Mouse (Mus musculus): ENCODE measurements around the gene Soga1. TPM values are rescaled to one million over a fixed set of nuclear protein-coding genes. Genes with fewer than 3 reads are reported as not detected.
A peak's percentile ranks its signal among the peaks of the same experiment; 100 is the strongest.

Soga1 gene
- polyA plus RNA-seq, 1 experiment from 2014 or later: 5.9 TPM

GRCm38 (mm10) chr2:157063241-157063700 lies 15.8 kb downstream of the Soga1 start:
- H3K4me3 ChIP-seq (ENCODE audit: low read depth, low read length): no peak overlapping the region
- no peaks in the 10 kb centered on the region for H3K9me3 ChIP-seq (replicated peaks; ENCODE audit: control insufficient read depth, low read length)
- 79% methylated on average over 4 of the region's 4 CpGs for WGBS
- peaks cover 24% of the 10 kb centered on the region for H3K4me1 ChIP-seq (ENCODE audit: control insufficient read depth, insufficient read depth, low read length)
- ATAC-seq: peak; percentile 4; the same call in 1 of the 2 replicates
- no peaks in the 10 kb centered on the region for H3K27me3 ChIP-seq (replicated peaks; ENCODE audit: control insufficient read depth, insufficient read depth, low read length)
- 0 out of 2 replicates have a peak overlapping the region, but pooled peaks have one; percentile 32 for H3K9ac ChIP-seq (ENCODE audit: low read length)
- peak overlapping the region; percentile 72 for H3K27ac ChIP-seq (ENCODE audit: low read depth, low read length)
- no peak overlapping the region for H3K4me2 ChIP-seq (ENCODE audit: low read length)
- peak; percentile 57 for DNase-seq (ENCODE audit: low spot score)
- peaks cover 25% of the 10 kb centered on the region for H3K36me3 ChIP-seq (ENCODE audit: control insufficient read depth, insufficient read depth, low read length)

GRCm38 (mm10) chr2:157060557-157061305 lies 18.3 kb downstream of the Soga1 start:
- H3K9ac ChIP-seq (ENCODE audit: low read length): no peak overlapping the region
- WGBS: 90% methylated on average over 11 of the region's 11 CpGs
- no peak overlapping the region for H3K4me3 ChIP-seq (ENCODE audit: low read depth, low read length)
- H3K27ac ChIP-seq (ENCODE audit: low read depth, low read length): no peak overlapping the region
- no peaks in the 10 kb centered on the region for H3K9me3 ChIP-seq (replicated peaks; ENCODE audit: control insufficient read depth, low read length)
- H3K4me2 ChIP-seq (ENCODE audit: low read length): no peak overlapping the region
- ATAC-seq (no peak), DNase-seq (ENCODE audit: low spot score) (no peak)
- H3K27me3 ChIP-seq (replicated peaks; ENCODE audit: control insufficient read depth, insufficient read depth, low read length): no peaks in the 10 kb centered on the region
- H3K36me3 ChIP-seq (ENCODE audit: control insufficient read depth, insufficient read depth, low read length): peaks cover 34% of the 10 kb centered on the region
- H3K4me1 ChIP-seq (ENCODE audit: control insufficient read depth, insufficient read depth, low read length): peaks cover 31% of the 10 kb centered on the region

GRCm38 (mm10) chr2:157060037-157060436 lies 19.0 kb downstream of the Soga1 start:
- Histone ChIP-seq H3K4me1 (ENCODE audit: control insufficient read depth, insufficient read depth, low read length) (peaks cover 28% of the 10 kb centered on the region), H3K36me3 (ENCODE audit: control insufficient read depth, insufficient read depth, low read length) (peaks cover 39% of the 10 kb centered on the region), H3K27me3 (replicated peaks; ENCODE audit: control insufficient read depth, insufficient read depth, low read length) (no peaks in the 10 kb centered on the region), H3K4me2 (ENCODE audit: low read length) (no peak overlapping the region), H3K9ac (ENCODE audit: low read length) (no peak overlapping the region), H3K4me3 (ENCODE audit: low read depth, low read length) (no peak overlapping the region), H3K27ac (ENCODE audit: low read depth, low read length) (no peak overlapping the region), H3K9me3 (replicated peaks; ENCODE audit: control insufficient read depth, low read length) (no peaks in the 10 kb centered on the region)
- 95% methylated on average over 14 of the region's 14 CpGs for WGBS
- DNase-seq (ENCODE audit: low spot score) (no peak), ATAC-seq (no peak)

- H3K9ac ChIP-seq (ENCODE audit: low read length): peak overlapping the region; percentile 50
- no peaks in the 10 kb centered on the region for H3K9me3 ChIP-seq (replicated peaks; ENCODE audit: control insufficient read depth, low read length)
- H3K27me3 ChIP-seq (replicated peaks; ENCODE audit: control insufficient read depth, insufficient read depth, low read length): no peaks in the 10 kb centered on the region
- 43% methylated on average over 8 of the region's 8 CpGs for WGBS
- peaks cover 43% of the 10 kb centered on the region for H3K36me3 ChIP-seq (ENCODE audit: control insufficient read depth, insufficient read depth, low read length)
- peak overlapping the region; percentile 35; the same call in 1 of the 2 replicates for H3K4me2 ChIP-seq (ENCODE audit: low read length)
- H3K27ac ChIP-seq (ENCODE audit: low read depth, low read length): peak overlapping the region; percentile 82
- H3K4me1 ChIP-seq (ENCODE audit: control insufficient read depth, insufficient read depth, low read length): peaks cover 24% of the 10 kb centered on the region
- DNase-seq (ENCODE audit: low spot score): no peak
- ATAC-seq: 0 out of 2 replicates have a peak, but pooled peaks have one; percentile 3
- H3K4me3 ChIP-seq (ENCODE audit: low read depth, low read length): no peak overlapping the region
Measured at GRCm38 (mm10) chr2:157059166-157059565, 19.9 kb downstream of the Soga1 start.

- no peaks in the 10 kb centered on the region for H3K27me3 ChIP-seq (replicated peaks; ENCODE audit: control insufficient read depth, insufficient read depth, low read length)
- H3K4me3 ChIP-seq (ENCODE audit: low read depth, low read length): no peak overlapping the region
- 3% methylated on average over 18 of the region's 18 CpGs for WGBS
- peak overlapping the region; percentile 82 for H3K27ac ChIP-seq (ENCODE audit: low read depth, low read length)
- H3K9me3 ChIP-seq (replicated peaks; ENCODE audit: control insufficient read depth, low read length): no peaks in the 10 kb centered on the region
- peaks cover 48% of the 10 kb centered on the region for H3K36me3 ChIP-seq (ENCODE audit: control insufficient read depth, insufficient read depth, low read length)
- H3K9ac ChIP-seq (ENCODE audit: low read length): peak overlapping the region; percentile 50
- ATAC-seq: peak; percentile 94
- peak; percentile 94 for DNase-seq (ENCODE audit: low spot score)
- peak overlapping the region; percentile 35 for H3K4me2 ChIP-seq (ENCODE audit: low read length)
- H3K4me1 ChIP-seq (ENCODE audit: control insufficient read depth, insufficient read depth, low read length): peaks cover 22% of the 10 kb centered on the region
Measured at GRCm38 (mm10) chr2:157058342-157058998, 20.6 kb downstream of the Soga1 start.

GRCm38 (mm10) chr2:157057758-157058157 lies 21.3 kb downstream of the Soga1 start:
- Histone ChIP-seq H3K4me1 (ENCODE audit: control insufficient read depth, insufficient read depth, low read length) (peaks cover 16% of the 10 kb centered on the region), H3K27me3 (replicated peaks; ENCODE audit: control insufficient read depth, insufficient read depth, low read length) (no peaks in the 10 kb centered on the region), H3K4me2 (ENCODE audit: low read length) (0 out of 2 replicates have a peak overlapping the region, but pooled peaks have one; percentile 35), H3K27ac (ENCODE audit: low read depth, low read length) (peak overlapping the region; percentile 82), H3K9me3 (replicated peaks; ENCODE audit: control insufficient read depth, low read length) (no peaks in the 10 kb centered on the region), H3K9ac (ENCODE audit: low read length) (no peak overlapping the region; the same call in 1 of the 2 replicates), H3K4me3 (ENCODE audit: low read depth, low read length) (no peak overlapping the region), H3K36me3 (ENCODE audit: control insufficient read depth, insufficient read depth, low read length) (peaks cover 48% of the 10 kb centered on the region)
- no peak for ATAC-seq
- WGBS: 77% methylated on average over 4 of the region's 4 CpGs
- DNase-seq (ENCODE audit: low spot score): no peak

- Histone ChIP-seq H3K4me1 (ENCODE audit: control insufficient read depth, insufficient read depth, low read length) (peaks cover 15% of the 10 kb centered on the region), H3K4me3 (ENCODE audit: low read depth, low read length) (no peak overlapping the region), H3K9me3 (replicated peaks; ENCODE audit: control insufficient read depth, low read length) (no peaks in the 10 kb centered on the region), H3K9ac (ENCODE audit: low read length) (no peak overlapping the region), H3K36me3 (ENCODE audit: control insufficient read depth, insufficient read depth, low read length) (peaks cover 54% of the 10 kb centered on the region), H3K27ac (ENCODE audit: low read depth, low read length) (no peak overlapping the region), H3K27me3 (replicated peaks; ENCODE audit: control insufficient read depth, insufficient read depth, low read length) (no peaks in the 10 kb centered on the region), H3K4me2 (ENCODE audit: low read length) (no peak overlapping the region)
- DNase-seq (ENCODE audit: low spot score) (no peak), ATAC-seq (no peak)
- 84% methylated on average over 3 of the region's 3 CpGs for WGBS
Measured at GRCm38 (mm10) chr2:157057186-157057585, 21.9 kb downstream of the Soga1 start.

- Histone ChIP-seq H3K27me3 (replicated peaks; ENCODE audit: control insufficient read depth, insufficient read depth, low read length) (no peaks in the 10 kb centered on the region), H3K9me3 (replicated peaks; ENCODE audit: control insufficient read depth, low read length) (no peaks in the 10 kb centered on the region), H3K4me1 (ENCODE audit: control insufficient read depth, insufficient read depth, low read length) (peaks cover 19% of the 10 kb centered on the region), H3K4me3 (ENCODE audit: low read depth, low read length) (no peak overlapping the region), H3K4me2 (ENCODE audit: low read length) (no peak overlapping the region), H3K27ac (ENCODE audit: low read depth, low read length) (no peak overlapping the region), H3K9ac (ENCODE audit: low read length) (no peak overlapping the region), H3K36me3 (ENCODE audit: control insufficient read depth, insufficient read depth, low read length) (peaks cover 61% of the 10 kb centered on the region)
- WGBS: 89% methylated on average over 6 of the region's 6 CpGs
- DNase-seq (ENCODE audit: low spot score) (no peak), ATAC-seq (no peak)
Measured at GRCm38 (mm10) chr2:157055721-157056120, 23.3 kb downstream of the Soga1 start.
